Mouse (Mus musculus): ENCODE measurements around the gene B430305J03Rik.

Gene B430305J03Rik

DNA sequence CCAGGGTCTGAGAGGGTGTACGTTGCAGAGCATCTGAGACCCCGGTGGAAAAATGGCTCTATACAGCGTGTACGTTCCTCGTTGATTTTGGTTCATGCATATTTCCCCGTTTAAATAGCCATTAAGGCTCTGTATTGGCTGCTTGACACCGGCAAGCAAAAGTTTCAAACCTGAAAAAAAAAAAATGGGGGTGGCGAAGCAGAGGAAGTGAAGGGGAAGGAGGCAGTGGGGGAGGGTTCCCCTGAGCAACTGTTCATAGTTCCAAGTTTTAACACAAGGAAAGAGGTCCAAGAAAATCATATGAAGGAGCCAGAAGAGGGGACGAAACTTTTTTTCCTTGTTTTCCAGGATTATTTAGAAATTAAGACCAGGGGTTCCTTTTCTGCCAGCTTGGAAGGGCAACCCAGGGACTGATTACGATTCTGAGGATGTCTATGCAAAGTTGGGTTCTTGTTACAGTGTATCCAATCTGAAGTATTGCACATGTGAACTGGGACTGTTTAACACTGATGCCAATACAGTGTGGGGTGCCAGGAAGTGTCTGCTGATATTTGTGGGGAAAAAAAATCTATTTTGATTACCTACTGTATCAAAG, at the start of gene B430305J03Rik:
B430305J03Rik (minus strand) TSS at position 173 of the 595 bp plus-strand sequence.
- DNase-seq (ENCODE audit: low spot score in 2 of 2), result no peak

DNA sequence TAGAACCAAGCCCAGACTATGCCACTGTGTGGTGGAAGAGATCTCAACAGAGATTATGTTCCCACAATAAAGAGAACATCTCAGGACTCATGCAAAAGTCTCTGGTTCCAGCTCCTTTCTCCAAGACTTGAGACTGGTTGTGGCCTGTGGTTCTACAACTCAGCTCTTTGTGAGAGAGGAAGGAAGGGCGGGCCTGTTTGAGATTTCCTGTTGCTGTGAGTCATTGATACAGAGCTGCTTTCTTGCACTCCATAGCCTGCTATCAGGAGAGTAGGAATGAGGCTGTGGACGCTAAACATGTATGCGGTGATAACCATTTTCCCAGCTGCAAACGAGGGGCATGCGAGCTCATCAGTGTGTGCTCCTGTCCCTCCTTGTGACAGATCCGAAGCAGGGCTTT, 43.9 kb upstream of the B430305J03Rik start:
- peak in 1 of 2 experiments; percentile 6 for DNase-seq (ENCODE audit: low spot score in 2 of 2)

DNA sequence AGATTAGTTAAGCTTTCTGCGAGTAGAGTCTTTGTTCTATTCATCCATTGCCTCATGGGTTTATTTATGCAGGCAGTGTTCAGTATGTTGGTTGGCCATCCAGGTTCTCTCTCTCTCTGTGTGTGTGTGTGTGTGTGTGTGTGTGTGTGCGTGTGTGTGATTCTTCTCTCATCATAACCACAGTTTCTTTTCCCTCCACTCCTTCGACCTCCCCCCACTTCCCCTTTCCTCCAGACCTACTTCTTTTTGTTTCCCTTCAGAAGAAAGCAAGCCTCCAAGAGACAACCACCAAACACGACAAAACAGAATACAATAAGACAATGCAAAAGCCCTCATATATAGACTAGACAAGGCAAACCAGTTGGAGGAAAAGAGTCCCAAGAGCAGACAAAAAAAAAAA, 41.2 kb upstream of the B430305J03Rik start:
- no peak for DNase-seq (ENCODE audit: low spot score in 2 of 2)

DNA sequence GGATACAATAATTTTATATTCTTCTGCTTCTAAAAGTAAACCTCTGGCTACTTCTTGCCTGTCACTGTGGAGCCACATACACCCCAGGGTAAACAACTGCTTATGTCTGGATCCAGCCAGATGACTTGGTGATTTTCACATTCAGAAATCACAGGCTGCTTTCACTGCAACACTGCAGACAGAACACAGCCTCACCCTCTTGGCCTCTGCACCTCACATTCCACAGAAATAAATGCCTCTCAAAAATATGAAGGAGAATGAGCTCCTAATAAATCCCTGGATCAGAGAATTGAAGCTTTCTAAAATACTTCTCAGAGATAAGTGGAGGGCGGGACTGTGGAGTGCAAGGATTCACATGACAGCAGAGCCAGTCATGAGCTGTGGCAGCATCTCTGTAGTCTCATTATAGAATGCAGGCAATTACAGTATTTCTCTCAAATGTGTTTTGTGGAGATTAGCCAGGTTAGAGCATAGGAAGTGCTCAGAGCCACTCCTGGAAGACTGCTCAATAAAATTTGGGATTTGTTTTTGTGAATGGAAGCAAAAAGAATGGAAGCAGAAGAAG, 35.2 kb upstream of the B430305J03Rik start:
- no peak for DNase-seq (ENCODE audit: low spot score in 2 of 2)

DNA sequence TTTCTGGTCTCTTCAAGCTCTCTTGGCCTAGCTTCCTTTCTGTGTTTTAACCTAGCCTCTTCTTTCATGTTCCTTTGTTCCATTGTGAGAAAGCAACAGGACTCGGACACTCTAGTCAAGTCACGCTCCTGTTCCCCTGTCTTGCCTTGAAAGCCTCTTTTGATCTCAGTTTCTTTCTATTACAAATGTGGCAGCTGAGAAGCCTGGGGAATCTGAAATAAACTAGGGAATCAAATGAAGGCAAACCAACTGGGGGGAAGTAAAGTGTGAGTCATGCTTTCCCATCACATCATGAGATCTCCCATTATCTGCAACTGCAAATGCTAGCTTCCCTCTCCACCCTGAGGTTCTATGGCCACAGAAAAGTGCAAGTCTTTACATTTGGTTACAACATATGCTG, 31.0 kb upstream of the B430305J03Rik start:
- DNase-seq (ENCODE audit: low spot score in 2 of 2), result no peak

DNA sequence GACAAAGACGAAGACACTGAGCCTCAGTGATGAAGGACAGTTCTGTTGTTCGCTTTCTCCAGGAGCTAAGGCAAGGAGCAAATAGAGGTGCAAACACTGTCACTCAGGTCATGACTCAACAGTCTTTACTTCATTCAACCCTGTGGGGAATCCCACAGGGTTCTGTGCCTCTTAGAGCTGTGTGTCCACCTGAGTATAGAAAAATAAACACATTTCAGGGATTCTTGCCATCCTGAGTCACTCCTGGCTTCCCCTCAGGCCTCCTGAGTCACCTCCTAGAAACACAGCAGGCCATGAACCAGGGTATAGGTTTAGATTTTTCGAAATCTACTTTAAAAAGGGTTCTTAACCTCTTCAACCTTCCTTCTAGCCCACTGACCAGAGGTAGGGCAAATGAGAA, 29.6 kb upstream of the B430305J03Rik start:
- DNase-seq (ENCODE audit: low spot score in 2 of 2), result no peak

DNA sequence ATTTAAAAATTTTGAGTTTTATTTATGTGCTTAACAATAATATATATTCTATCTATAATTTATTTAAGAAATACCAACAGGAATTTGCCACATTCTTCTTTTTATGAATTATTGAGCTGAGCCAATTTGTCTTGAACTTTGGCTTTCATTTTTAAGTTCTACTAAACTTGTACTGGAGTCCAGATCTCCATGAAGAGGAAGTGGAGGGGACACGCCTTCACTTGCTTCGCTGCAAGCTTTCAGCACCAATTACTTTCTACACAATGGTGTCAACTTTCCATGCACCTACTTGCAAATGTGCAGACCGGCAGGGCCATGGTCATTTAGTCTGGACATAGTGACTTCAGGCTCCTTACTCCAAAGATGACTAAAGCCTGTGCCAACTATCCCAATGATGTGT, 27.8 kb upstream of the B430305J03Rik start:
- DNase-seq (ENCODE audit: low spot score in 2 of 2), result no peak

DNA sequence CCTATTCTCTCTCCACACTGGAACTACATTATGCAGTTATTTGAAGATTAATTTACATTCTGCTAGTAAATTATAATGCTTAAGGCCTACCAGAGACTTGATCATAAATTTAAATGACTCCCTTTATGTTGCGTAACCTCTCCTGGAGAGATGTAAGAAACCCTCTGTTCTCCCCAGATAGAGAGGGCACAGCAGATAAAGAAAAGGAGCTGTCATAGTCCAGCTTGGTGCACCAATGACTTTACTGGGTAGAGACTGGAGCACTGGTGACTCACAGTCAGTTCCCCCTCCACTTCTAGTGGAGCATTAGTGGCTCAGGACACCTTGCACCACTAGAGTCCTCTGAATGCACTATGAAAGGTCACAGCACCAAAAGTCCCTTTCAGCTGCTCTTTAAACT, 27.1 kb upstream of the B430305J03Rik start:
- DNase-seq (ENCODE audit: low spot score in 2 of 2), result no peak

DNA sequence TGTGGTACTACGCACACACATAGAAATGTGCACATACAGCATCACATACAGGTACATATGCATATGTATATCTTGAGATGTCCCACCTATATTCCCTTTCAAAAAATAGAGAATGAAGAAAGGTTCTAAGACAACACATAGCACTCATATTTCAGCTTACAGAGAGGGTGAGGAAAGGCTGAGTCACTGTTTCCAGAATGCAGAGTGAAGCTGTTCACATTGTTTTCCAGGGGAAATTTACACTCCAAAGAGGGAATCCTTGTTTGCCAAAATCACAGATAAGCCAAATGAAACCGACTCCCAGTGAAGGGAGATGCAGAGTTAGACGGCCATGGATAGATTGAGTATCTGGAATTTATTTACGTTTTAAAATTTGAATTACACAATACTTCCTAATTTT, 25.8 kb upstream of the B430305J03Rik start:
- DNase-seq (ENCODE audit: low spot score in 2 of 2), result no peak

DNA sequence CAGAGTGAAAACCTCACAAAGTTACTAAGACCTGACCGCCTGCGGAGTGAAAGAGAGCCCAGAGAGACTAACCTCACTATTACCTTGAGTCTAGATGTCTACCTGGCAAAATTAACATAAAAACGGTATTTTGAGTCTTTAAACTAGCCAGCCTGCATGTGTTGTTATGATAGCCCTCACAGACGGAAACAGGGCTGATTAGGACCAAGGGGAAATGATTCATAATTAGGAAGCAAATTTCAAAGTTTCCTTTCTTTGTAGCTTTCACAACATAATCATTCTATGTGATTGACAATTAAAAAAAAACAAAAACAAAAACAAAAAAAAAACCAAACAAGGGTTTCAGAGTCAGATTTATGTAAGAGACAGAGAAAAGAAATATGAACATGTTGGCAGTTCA, 20.6 kb upstream of the B430305J03Rik start:
- no peak for DNase-seq (ENCODE audit: low spot score in 2 of 2)

DNA sequence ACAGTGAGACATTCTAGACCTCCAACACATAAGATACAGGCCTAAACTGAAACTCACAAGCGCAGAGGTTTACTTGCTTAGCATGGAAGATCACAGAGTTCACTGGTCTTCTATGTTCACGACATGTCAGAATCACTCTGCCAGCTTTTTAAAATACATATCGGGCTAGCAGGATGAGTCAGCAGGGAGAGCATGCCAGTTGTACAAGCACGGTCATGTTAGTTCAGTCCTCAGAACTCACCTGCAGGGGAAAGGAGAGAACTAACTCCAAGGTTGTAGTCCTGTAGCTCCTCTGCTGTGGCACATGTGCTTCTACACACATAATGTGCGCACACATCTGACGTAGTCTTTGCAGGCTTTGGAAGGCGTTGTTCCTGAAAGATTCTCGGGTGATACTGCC, 10.2 kb upstream of the B430305J03Rik start:
- no peak for DNase-seq (ENCODE audit: low spot score in 2 of 2)

DNA sequence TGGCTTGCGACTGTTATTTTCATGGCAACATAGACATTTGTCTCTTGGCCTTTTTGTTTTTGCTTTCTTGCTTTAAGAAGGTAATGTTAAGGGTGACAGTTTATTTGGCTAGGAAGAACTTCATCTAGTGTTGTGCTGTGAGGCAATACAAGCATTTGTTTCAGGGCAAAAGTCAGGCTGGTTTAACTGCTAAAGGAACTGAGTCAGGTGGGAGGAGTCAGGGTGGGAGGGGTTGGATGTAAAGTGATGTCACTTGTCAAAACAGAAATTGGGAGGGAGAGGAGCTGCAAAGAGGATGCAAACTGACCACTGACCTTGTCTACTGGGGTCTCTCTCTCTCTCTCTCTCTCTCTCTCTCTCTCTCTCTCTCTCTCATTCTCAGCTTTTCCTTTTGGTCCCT, 2.7 kb upstream of the B430305J03Rik start:
- no peak for DNase-seq (ENCODE audit: low spot score in 2 of 2)

DNA sequence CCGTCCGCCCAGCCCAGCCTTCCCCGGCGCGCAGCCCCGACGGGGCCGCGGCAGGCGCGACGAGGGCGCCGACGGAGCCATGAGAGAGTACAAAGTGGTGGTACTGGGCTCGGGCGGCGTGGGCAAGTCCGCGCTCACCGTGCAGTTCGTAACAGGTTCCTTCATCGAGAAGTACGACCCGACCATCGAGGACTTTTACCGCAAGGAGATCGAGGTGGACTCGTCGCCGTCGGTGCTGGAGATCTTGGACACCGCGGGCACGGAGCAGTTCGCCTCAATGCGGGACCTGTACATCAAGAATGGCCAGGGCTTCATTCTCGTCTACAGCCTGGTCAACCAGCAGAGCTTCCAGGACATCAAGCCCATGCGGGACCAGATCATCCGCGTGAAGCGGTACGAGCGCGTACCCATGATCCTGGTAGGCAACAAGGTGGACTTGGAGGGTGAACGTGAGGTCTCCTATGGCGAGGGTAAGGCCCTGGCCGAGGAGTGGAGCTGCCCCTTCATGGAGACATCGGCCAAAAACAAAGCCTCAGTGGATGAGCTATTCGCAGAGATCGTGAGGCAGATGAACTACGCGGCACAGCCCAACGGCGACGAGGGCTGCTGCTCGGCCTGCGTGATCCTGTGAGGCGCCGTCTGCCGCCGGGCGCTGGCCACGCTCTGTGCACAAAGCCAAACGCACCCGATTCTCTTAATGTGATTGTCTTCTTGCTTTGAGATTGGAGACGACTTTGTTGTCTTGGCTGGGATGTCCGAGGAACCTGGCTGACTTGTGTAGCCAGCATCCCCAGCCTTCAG, 573 bp downstream of the B430305J03Rik start:
- peak; percentile 33 to 58 for DNase-seq (ENCODE audit: low spot score in 2 of 2)

DNA sequence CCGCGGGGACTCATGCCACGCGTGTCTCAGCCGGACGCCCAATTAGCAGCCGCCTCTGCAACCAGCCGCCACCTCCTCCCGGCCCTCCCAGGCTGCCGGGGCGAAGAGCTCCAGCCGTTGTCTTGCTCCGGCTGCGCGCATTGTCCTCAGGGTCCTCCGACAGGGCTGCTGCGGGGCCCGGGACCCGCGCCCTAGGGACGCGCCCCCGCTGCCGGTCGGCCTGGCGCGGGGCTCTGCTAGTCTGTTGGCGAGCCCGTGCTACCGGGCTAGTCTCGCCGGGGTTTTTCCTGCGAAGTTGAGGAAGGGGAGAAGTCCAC, 1.1 kb downstream of the B430305J03Rik start:
- DNase-seq (ENCODE audit: low spot score in 2 of 2), result no peak

DNA sequence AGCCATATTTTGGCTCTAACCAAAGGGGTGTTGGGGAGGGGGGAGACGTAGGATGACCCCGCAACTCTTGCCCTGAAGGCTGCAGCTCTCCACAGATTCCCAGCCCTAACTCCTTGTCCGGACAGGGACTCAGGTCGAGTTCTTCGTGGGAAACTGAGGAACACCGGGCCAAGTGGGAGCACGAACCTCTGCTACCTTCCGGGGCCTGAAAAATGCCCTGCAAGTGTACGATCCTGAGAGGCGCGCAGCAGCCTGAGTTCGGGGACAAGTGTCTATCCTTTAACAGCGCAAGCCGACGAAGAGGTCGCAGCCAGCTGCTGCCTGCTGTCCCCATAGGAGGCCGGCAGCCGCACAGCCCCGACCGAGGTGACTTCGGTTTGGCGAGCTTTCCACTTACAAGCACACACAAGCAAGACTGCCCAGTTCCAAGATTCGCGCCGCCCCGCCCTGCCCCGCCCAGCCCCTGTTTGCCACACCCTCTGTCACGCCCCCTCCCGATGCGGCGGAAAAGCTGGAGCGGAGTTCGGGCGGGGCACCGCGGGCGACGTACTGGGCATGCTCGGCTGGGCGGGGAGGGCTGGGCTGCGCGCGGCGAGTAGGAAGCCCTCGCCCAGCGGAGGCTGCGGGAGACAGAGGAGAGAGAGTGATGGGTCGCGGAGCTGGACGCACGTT, 1.6 kb downstream of the B430305J03Rik start:
- peak; percentile 88 to 93 for DNase-seq (ENCODE audit: low spot score in 2 of 2)

DNA sequence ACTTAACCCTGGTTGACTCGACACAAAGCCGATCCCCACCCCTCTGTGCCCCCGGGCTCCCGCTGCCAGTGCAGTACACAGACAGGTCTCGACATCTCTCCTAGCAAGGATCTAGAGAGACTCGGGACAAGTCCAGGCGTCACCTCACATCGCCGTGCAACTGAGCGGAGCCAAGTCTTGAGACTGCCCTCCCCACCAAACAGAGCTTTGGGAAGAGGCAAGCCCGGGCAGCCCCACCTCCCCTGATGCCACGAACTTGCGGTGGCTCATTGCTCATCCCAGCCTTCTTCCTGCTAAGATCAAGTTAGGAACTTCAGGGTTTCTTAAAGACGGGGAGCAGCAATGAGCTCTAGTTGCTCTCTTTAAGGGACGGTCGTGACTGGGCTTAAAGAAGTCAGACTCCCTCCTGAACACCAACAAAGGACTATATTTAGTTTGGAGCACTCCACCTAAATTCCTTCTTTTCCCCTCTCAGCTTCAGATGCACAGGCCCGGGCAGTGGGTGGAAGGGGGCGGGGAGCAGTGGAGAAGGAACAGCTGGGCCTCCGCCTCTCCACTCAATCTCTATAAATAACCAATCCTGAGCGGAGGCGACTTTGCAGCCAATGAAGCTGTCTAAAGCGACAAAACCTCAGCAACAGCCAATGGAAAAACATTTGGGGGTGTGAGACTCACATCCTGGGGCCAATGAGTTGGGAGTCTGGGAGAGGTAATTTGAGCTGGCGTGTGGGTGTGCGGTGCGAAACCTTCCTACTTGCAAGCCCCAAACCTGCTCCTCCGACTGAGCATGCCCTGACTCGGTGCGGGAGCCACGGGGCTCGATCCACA, 2.4 kb downstream of the B430305J03Rik start:
- DNase-seq (ENCODE audit: low spot score in 2 of 2), result peak; percentile 71 to 92

DNA sequence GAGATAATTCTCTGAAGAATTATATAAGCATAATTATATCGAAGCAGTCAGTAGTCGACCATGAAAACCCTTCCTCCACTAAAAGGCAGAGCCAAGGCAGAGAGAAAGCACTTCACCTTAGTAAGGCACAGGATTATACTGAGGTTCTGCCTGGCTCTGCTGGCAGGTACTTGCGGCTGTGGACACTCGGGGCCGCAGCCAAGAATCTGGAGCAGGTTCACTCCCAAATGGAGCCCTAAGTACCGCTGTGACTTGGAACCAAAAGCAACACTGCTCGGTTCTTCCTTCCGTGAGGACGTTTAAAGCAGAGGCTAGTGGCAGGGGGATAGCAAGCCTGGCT, 3.0 kb downstream of the B430305J03Rik start:
- DNase-seq (ENCODE audit: low spot score in 2 of 2), result no peak

DNA sequence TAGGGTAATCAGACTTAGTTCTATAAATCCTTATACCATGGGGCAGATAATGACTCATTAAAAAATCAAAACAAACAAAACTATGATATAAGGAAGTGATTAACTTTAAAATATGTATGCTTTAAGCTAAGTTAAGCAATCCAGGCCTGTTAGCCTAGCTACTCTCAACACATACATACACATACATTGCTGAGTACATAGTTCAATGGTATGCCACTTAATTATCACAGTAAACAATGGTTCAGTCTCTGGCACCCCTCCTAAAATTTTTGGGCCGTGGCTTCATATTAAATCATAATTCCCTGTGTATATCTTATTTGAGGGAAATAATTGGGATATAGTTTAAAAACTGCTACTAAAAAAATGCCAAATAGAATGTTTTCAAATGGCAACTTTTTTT, 4.4 kb downstream of the B430305J03Rik start, which contains the start of gene Rap2b:
Rap2b (plus strand) TSS at position 301 of the 400 bp plus-strand sequence.
- DNase-seq (ENCODE audit: low spot score in 2 of 2), result no peak

DNA sequence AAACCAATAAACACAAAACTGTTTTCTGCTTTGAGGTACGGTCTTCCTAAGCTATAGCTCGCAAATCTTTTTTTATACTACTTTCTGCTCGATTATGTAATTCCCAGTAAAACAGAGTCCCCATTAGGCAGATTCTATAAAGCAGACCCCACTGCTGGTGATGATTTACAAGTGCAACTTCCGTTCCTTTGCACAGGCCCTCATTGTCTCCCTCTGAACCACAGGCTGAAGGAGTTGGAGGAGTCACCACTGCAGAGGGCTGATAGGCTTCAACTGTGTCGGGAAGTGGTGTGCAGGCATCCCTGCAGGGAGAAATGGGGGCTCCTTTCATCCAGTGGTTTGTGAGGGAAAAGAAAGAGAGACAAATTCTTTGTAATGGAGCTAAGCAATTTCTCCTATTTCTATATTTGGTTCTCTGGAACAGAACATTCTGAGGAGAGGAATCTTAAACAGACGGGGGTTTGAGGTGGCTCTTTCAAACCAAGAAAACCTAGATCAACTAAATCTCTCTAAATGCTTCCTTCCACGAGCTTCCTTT, 6.9 kb downstream of the B430305J03Rik start:
- DNase-seq (ENCODE audit: low spot score in 2 of 2), result no peak

DNA sequence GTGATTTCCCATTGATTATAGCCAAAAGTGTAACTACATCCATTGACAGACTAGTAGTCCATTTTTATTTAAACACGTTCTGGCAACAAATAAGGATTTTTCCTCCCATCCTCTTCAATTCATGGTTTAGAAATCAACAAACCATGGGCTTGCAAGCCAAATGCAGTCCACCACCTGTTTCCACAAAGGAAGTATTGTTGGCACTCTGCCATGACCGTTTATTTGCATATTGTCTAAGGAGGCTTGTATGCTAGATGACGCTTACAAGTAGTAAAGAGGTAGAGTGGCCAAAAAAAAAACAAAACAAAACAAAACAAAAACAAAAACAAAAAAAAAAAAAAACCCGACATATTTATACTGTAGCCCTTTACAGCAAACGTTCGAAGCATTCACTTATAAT, 7.6 kb downstream of the B430305J03Rik start:
- DNase-seq (ENCODE audit: low spot score in 2 of 2), result no peak

DNA sequence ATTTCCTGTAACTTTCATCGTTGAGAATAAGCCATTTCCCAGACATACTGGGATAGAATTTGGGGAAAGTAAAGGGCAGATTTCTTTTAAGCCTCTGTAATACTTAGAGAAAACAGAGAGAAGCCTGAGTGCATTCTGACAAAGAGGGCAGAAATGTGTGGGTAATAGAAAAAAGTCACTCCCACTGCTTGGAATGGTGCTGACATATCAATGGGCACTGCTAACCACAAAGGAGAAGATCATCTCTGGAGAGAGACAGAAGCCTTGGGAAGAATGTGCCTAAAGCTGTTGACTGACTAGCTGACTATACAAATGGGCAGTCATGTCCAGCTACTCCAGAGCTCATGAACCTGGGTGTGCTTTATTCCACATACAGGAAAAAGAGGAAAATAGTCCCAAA, 10.3 kb downstream of the B430305J03Rik start:
- no peak for DNase-seq (ENCODE audit: low spot score in 2 of 2)

DNA sequence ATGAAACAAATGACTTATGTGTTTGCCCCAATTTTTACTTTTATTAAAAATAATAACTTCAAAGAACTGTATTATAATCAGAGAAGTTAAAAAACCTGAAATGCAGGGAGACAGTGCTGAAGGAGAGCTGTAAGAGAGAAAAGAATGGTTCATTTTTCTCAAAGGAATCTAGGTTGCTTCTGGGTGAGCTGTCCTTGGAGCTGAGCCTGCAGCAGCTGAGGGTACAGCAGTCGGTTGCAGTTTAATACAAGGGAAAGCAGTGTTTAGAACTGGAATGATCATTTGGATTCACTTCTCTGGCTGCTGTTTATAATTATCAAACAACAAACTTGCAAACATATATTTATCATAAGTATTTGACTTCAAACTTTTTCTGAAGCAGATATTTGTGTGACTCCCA, 16.3 kb downstream of the B430305J03Rik start:
- no peak for DNase-seq (ENCODE audit: low spot score in 2 of 2)
